Mouse (Mus musculus): ENCODE data around the gene Hoxd4. TPM values are rescaled to one million over a fixed set of nuclear protein-coding genes. Genes with fewer than 3 reads are reported as not detected.

Gene Hoxd4
- polyA plus RNA-seq, 1 experiment from 2014 or later = 4.9 TPM

GRCm38 (mm10) chr2:74731799-74732512 is 20.2 kb downstream of the Hoxd4 start:
- Histone ChIP-seq H3K36me3 (ENCODE audit: insufficient read depth, low read length) (peaks cover 2% of the 10 kb centered on the region; the same call in 1 of the 2 replicates), H3K27me3 (ENCODE audit: insufficient read depth, low read length) (peaks cover 7% of the 10 kb centered on the region; the same call in 1 of the 2 replicates), H3K9ac (replicated peaks; ENCODE audit: low read length) (peak overlapping the region; percentile 67), H3K4me3 (ENCODE audit: low read length) (peak overlapping the region; percentile 49), H3K4me2 (replicated peaks; ENCODE audit: low read depth, low read length) (peak overlapping the region; percentile 76), H3K27ac (ENCODE audit: low read length) (peak overlapping the region; percentile 62; the same call in 1 of the 2 replicates), H3K9me3 (ENCODE audit: low read length) (no peaks in the 10 kb centered on the region), H3K4me1 (ENCODE audit: insufficient read depth, low read length) (peaks cover 80% of the 10 kb centered on the region)
- 32% methylated on average over 9 of the region's 9 CpGs for WGBS
- ATAC-seq (ENCODE audit: low FRiP score, low TSS enrichment) = no peak

- peak overlapping the region; percentile 62 for H3K27ac ChIP-seq (ENCODE audit: low read length)
- H3K9me3 ChIP-seq (ENCODE audit: low read length) = no peaks in the 10 kb centered on the region
- no peak for ATAC-seq (ENCODE audit: low FRiP score, low TSS enrichment)
- WGBS = 1% methylated on average over 52 of the region's 52 CpGs
- peak overlapping the region; percentile 49 for H3K4me3 ChIP-seq (ENCODE audit: low read length)
- peaks cover 79% of the 10 kb centered on the region for H3K4me1 ChIP-seq (ENCODE audit: insufficient read depth, low read length)
- H3K27me3 ChIP-seq (ENCODE audit: insufficient read depth, low read length) = peaks cover 12% of the 10 kb centered on the region
- peak overlapping the region; percentile 67 for H3K9ac ChIP-seq (replicated peaks; ENCODE audit: low read length)
- H3K4me2 ChIP-seq (replicated peaks; ENCODE audit: low read depth, low read length) = peak overlapping the region; percentile 76
- H3K36me3 ChIP-seq (ENCODE audit: insufficient read depth, low read length) = peaks cover 2% of the 10 kb centered on the region; the same call in 1 of the 2 replicates
These were observed 21.0 kb downstream of the Hoxd4 start for GRCm38 (mm10) chr2:74732513-74733316.

- Histone ChIP-seq H3K4me2 (replicated peaks; ENCODE audit: low read depth, low read length) (peak overlapping the region; percentile 76), H3K9me3 (ENCODE audit: low read length) (no peaks in the 10 kb centered on the region), H3K27ac (ENCODE audit: low read length) (peak overlapping the region; percentile 62), H3K36me3 (ENCODE audit: insufficient read depth, low read length) (peaks cover 2% of the 10 kb centered on the region; the same call in 1 of the 2 replicates), H3K9ac (replicated peaks; ENCODE audit: low read length) (peak overlapping the region; percentile 67), H3K4me3 (ENCODE audit: low read length) (peak overlapping the region; percentile 49), H3K4me1 (ENCODE audit: insufficient read depth, low read length) (peaks cover 79% of the 10 kb centered on the region), H3K27me3 (ENCODE audit: insufficient read depth, low read length) (peaks cover 12% of the 10 kb centered on the region)
- WGBS = 3% methylated on average over 16 of the region's 16 CpGs
- no peak for ATAC-seq (ENCODE audit: low FRiP score, low TSS enrichment)
These were observed 21.6 kb downstream of the Hoxd4 start for GRCm38 (mm10) chr2:74733317-74733661.

GRCm38 (mm10) chr2:74733765-74734164 is 22.0 kb downstream of the Hoxd4 start:
- Histone ChIP-seq H3K9ac (replicated peaks; ENCODE audit: low read length) (peak overlapping the region; percentile 67), H3K4me2 (replicated peaks; ENCODE audit: low read depth, low read length) (peak overlapping the region; percentile 76), H3K4me3 (ENCODE audit: low read length) (peak overlapping the region; percentile 49), H3K27ac (ENCODE audit: low read length) (peak overlapping the region; percentile 62), H3K4me1 (ENCODE audit: insufficient read depth, low read length) (peaks cover 79% of the 10 kb centered on the region), H3K27me3 (ENCODE audit: insufficient read depth, low read length) (peaks cover 12% of the 10 kb centered on the region), H3K9me3 (ENCODE audit: low read length) (no peaks in the 10 kb centered on the region), H3K36me3 (ENCODE audit: insufficient read depth, low read length) (peaks cover 2% of the 10 kb centered on the region; the same call in 1 of the 2 replicates)
- no peak for ATAC-seq (ENCODE audit: low FRiP score, low TSS enrichment)
- 16% methylated on average over 6 of the region's 6 CpGs for WGBS

- Histone ChIP-seq H3K27me3 (ENCODE audit: insufficient read depth, low read length) (peaks cover 12% of the 10 kb centered on the region), H3K9ac (replicated peaks; ENCODE audit: low read length) (peak overlapping the region; percentile 68)
These were observed 22.7 kb downstream of the Hoxd4 start for GRCm38 (mm10) chr2:74734451-74734850.

GRCm38 (mm10) chr2:74734996-74735811 is 23.5 kb downstream of the Hoxd4 start:
- H3K9ac ChIP-seq (replicated peaks; ENCODE audit: low read length) = peak overlapping the region; percentile 68
- H3K4me1 ChIP-seq (ENCODE audit: insufficient read depth, low read length) = peaks cover 88% of the 10 kb centered on the region
- peaks cover 2% of the 10 kb centered on the region; the same call in 1 of the 2 replicates for H3K36me3 ChIP-seq (ENCODE audit: insufficient read depth, low read length)
- H3K9me3 ChIP-seq (ENCODE audit: low read length) = no peaks in the 10 kb centered on the region
- H3K27me3 ChIP-seq (ENCODE audit: insufficient read depth, low read length) = peaks cover 12% of the 10 kb centered on the region
- H3K4me2 ChIP-seq (replicated peaks; ENCODE audit: low read depth, low read length) = peak overlapping the region; percentile 78
- H3K27ac ChIP-seq (ENCODE audit: low read length) = peak overlapping the region; percentile 80
- 33% methylated on average over 27 of the region's 27 CpGs for WGBS
- peak overlapping the region; percentile 44 for H3K4me3 ChIP-seq (ENCODE audit: low read length)
- no peak for ATAC-seq (ENCODE audit: low FRiP score, low TSS enrichment)

More at GRCm38 (mm10) chr2:74734451-74734850, 22.7 kb downstream of the Hoxd4 start:
- Histone ChIP-seq H3K27ac (ENCODE audit: low read length) (peak overlapping the region; percentile 80), H3K4me1 (ENCODE audit: insufficient read depth, low read length) (peaks cover 80% of the 10 kb centered on the region), H3K9me3 (ENCODE audit: low read length) (no peaks in the 10 kb centered on the region), H3K4me2 (replicated peaks; ENCODE audit: low read depth, low read length) (peak overlapping the region; percentile 78), H3K4me3 (ENCODE audit: low read length) (peak overlapping the region; percentile 44), H3K36me3 (ENCODE audit: insufficient read depth, low read length) (peaks cover 2% of the 10 kb centered on the region; the same call in 1 of the 2 replicates)
- WGBS = 9% methylated on average over 13 of the region's 13 CpGs
- ATAC-seq (ENCODE audit: low FRiP score, low TSS enrichment) = no peak

- peak overlapping the region; percentile 80 for H3K27ac ChIP-seq (ENCODE audit: low read length)
- no peak for ATAC-seq (ENCODE audit: low FRiP score, low TSS enrichment)
These were observed 24.3 kb downstream of the Hoxd4 start for GRCm38 (mm10) chr2:74735851-74736687.

GRCm38 (mm10) chr2:74736688-74737577 is 25.2 kb downstream of the Hoxd4 start:
- peak overlapping the region; percentile 68 for H3K9ac ChIP-seq (replicated peaks; ENCODE audit: low read length)
- peak overlapping the region; percentile 81 for H3K27ac ChIP-seq (ENCODE audit: low read length)
- 32% methylated on average over 15 of the region's 15 CpGs for WGBS

More at GRCm38 (mm10) chr2:74735851-74736687, 24.3 kb downstream of the Hoxd4 start:
- Histone ChIP-seq H3K9ac (replicated peaks; ENCODE audit: low read length) (peak overlapping the region; percentile 68), H3K4me1 (ENCODE audit: insufficient read depth, low read length) (peaks cover 95% of the 10 kb centered on the region), H3K36me3 (ENCODE audit: insufficient read depth, low read length) (peaks cover 2% of the 10 kb centered on the region; the same call in 1 of the 2 replicates), H3K27me3 (ENCODE audit: insufficient read depth, low read length) (peaks cover 12% of the 10 kb centered on the region), H3K4me2 (replicated peaks; ENCODE audit: low read depth, low read length) (peak overlapping the region; percentile 78), H3K4me3 (ENCODE audit: low read length) (peak overlapping the region; percentile 44), H3K9me3 (ENCODE audit: low read length) (no peaks in the 10 kb centered on the region)
- 15% methylated on average over 42 of the region's 42 CpGs for WGBS

More at GRCm38 (mm10) chr2:74736688-74737577, 25.2 kb downstream of the Hoxd4 start:
- Histone ChIP-seq H3K4me2 (replicated peaks; ENCODE audit: low read depth, low read length) (peak overlapping the region; percentile 78), H3K27me3 (ENCODE audit: insufficient read depth, low read length) (peaks cover 12% of the 10 kb centered on the region), H3K9me3 (ENCODE audit: low read length) (no peaks in the 10 kb centered on the region), H3K4me1 (ENCODE audit: insufficient read depth, low read length) (peaks cover 97% of the 10 kb centered on the region), H3K36me3 (ENCODE audit: insufficient read depth, low read length) (no peaks in the 10 kb centered on the region), H3K4me3 (ENCODE audit: low read length) (peak overlapping the region; percentile 44)
- no peak for ATAC-seq (ENCODE audit: low FRiP score, low TSS enrichment)

Data from kidney, embryonic 16.5 days (tissue).